Mouse (Mus musculus): Measurements from ENCODE around the gene Rnaseh1. TPM values are rescaled to one million over a fixed set of nuclear protein-coding genes. Genes with fewer than 3 reads are reported as not detected.

The Rnaseh1 gene
- polyA plus RNA-seq, 1 experiment from 2014 or later: 18.6 TPM

GRCm38 (mm10) chr12:28622167-28622532, 27.3 kb upstream of the Rnaseh1 start:
- H3K9ac ChIP-seq (replicated peaks; ENCODE audit: low read length): no peak overlapping the region
- H3K4me2 ChIP-seq (ENCODE audit: low read length): no peak overlapping the region
- H3K9me3 ChIP-seq (ENCODE audit: control insufficient read depth, low read length): no peaks in the 10 kb centered on the region
- ATAC-seq (ENCODE audit: low FRiP score, low TSS enrichment) (no peak), DNase-seq (no peak)
- no peak overlapping the region for H3K4me3 ChIP-seq (replicated peaks; ENCODE audit: low read depth, low read length)
- H3K27ac ChIP-seq (replicated peaks; ENCODE audit: low read depth, low read length): no peak overlapping the region
- WGBS: 63% methylated on average over 5 of the region's 5 CpGs
- no peaks in the 10 kb centered on the region for H3K36me3 ChIP-seq (ENCODE audit: control insufficient read depth, insufficient read depth, low read length)
- H3K4me1 ChIP-seq (ENCODE audit: control insufficient read depth, insufficient read depth, low read length): no peaks in the 10 kb centered on the region; the same call in 1 of the 2 replicates
- H3K27me3 ChIP-seq (ENCODE audit: control insufficient read depth, insufficient read depth, low read length): no peaks in the 10 kb centered on the region

DNA sequence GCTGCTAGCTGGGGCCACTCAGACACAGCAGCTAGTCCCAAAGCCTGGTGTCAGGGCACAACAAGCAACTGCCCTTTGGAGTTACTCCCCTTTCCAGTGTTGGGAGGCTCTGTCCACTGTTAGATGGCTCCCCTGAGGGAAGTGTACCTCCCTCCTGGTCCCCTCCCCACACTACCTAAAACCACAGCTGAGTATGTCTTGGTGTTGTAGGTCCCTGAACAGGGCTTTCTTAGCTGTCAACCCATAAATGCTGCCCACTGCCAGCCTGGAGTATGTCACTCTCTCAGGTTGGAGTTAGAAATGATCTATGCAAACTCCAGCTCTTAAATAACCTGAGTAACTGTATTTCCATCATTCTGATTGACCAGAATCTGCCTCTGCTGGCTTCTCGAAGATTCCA, 26.8 kb upstream of the Rnaseh1 start:
- Histone ChIP-seq H3K4me2 (ENCODE audit: low read length) (no peak overlapping the region), H3K9me3 (ENCODE audit: control insufficient read depth, low read length) (no peaks in the 10 kb centered on the region), H3K27me3 (ENCODE audit: control insufficient read depth, insufficient read depth, low read length) (no peaks in the 10 kb centered on the region), H3K9ac (replicated peaks; ENCODE audit: low read length) (no peak overlapping the region), H3K36me3 (ENCODE audit: control insufficient read depth, insufficient read depth, low read length) (no peaks in the 10 kb centered on the region), H3K4me3 (replicated peaks; ENCODE audit: low read depth, low read length) (no peak overlapping the region), H3K27ac (replicated peaks; ENCODE audit: low read depth, low read length) (no peak overlapping the region), H3K4me1 (ENCODE audit: control insufficient read depth, insufficient read depth, low read length) (no peaks in the 10 kb centered on the region; the same call in 1 of the 2 replicates)
- no peak for DNase-seq
- ATAC-seq (ENCODE audit: low FRiP score, low TSS enrichment): no peak
- whole genome bisulfite sequencing: 81% methylated on average over 1 of the region's 1 CpGs

DNA sequence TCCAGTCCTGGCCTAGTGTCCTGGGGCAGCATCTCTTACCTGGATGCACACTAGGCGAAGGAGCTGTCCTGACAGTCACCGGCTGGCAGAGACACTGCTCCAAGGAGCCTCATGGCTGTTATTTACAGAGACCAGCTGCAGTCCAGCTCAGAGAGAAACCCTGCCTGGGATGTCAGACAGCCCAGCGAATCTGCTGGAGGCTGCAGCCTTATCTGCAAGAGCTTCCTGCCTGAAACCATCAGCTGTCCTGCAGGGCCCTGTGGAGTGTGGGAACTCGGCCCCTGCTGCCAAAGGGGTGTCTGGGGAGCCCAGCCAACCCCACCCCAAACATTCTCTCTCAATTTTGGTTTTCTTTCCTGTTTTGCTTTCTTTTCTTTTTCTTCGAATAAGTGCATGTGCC, 26.2 kb upstream of the Rnaseh1 start, which contains the start of gene Colec11:
Colec11 (minus strand) TSS at position 183 of the 400 bp plus-strand sequence.
- ATAC-seq (ENCODE audit: low FRiP score, low TSS enrichment) (no peak), DNase-seq (no peak)
- H3K4me3 ChIP-seq (replicated peaks; ENCODE audit: low read depth, low read length): no peak within 1 kb of the TSS
- peaks cover 3% of the 10 kb centered on the region; the same call in 1 of the 2 replicates for H3K36me3 ChIP-seq (ENCODE audit: control insufficient read depth, insufficient read depth, low read length)
- no peaks in the 10 kb centered on the region for H3K27me3 ChIP-seq (ENCODE audit: control insufficient read depth, insufficient read depth, low read length)
- no peak within 1 kb of the TSS for H3K27ac ChIP-seq (replicated peaks; ENCODE audit: low read depth, low read length)
- H3K9me3 ChIP-seq (ENCODE audit: control insufficient read depth, low read length): no peaks in the 10 kb centered on the region
- no peak within 1 kb of the TSS for H3K9ac ChIP-seq (replicated peaks; ENCODE audit: low read length)
- no peak within 1 kb of the TSS for H3K4me2 ChIP-seq (ENCODE audit: low read length)
- 75% methylated on average over 5 of the region's 5 CpGs for WGBS
- no peaks in the 10 kb centered on the region; the same call in 1 of the 2 replicates for H3K4me1 ChIP-seq (ENCODE audit: control insufficient read depth, insufficient read depth, low read length)

GRCm38 (mm10) chr12:28624251-28624650, 25.2 kb upstream of the Rnaseh1 start:
- Histone ChIP-seq H3K36me3 (ENCODE audit: control insufficient read depth, insufficient read depth, low read length) (peaks cover 12% of the 10 kb centered on the region), H3K27me3 (ENCODE audit: control insufficient read depth, insufficient read depth, low read length) (no peaks in the 10 kb centered on the region), H3K4me3 (replicated peaks; ENCODE audit: low read depth, low read length) (no peak overlapping the region), H3K9ac (replicated peaks; ENCODE audit: low read length) (no peak overlapping the region), H3K4me1 (ENCODE audit: control insufficient read depth, insufficient read depth, low read length) (no peaks in the 10 kb centered on the region; the same call in 1 of the 2 replicates), H3K27ac (replicated peaks; ENCODE audit: low read depth, low read length) (no peak overlapping the region), H3K9me3 (ENCODE audit: control insufficient read depth, low read length) (no peaks in the 10 kb centered on the region), H3K4me2 (ENCODE audit: low read length) (no peak overlapping the region)
- ATAC-seq (ENCODE audit: low FRiP score, low TSS enrichment) (no peak), DNase-seq (no peak)
- 89% methylated on average over 2 of the region's 2 CpGs for WGBS

- no peak for ATAC-seq (ENCODE audit: low FRiP score, low TSS enrichment)
- Histone ChIP-seq H3K4me3 (replicated peaks; ENCODE audit: low read depth, low read length) (no peak overlapping the region), H3K9me3 (ENCODE audit: control insufficient read depth, low read length) (no peaks in the 10 kb centered on the region), H3K4me1 (ENCODE audit: control insufficient read depth, insufficient read depth, low read length) (no peaks in the 10 kb centered on the region; the same call in 1 of the 2 replicates), H3K36me3 (ENCODE audit: control insufficient read depth, insufficient read depth, low read length) (peaks cover 24% of the 10 kb centered on the region), H3K27me3 (ENCODE audit: control insufficient read depth, insufficient read depth, low read length) (no peaks in the 10 kb centered on the region), H3K27ac (replicated peaks; ENCODE audit: low read depth, low read length) (no peak overlapping the region), H3K9ac (replicated peaks; ENCODE audit: low read length) (no peak overlapping the region), H3K4me2 (ENCODE audit: low read length) (no peak overlapping the region)
- WGBS: 82% methylated on average over 7 of the region's 7 CpGs
- DNase-seq: no peak
Observed at GRCm38 (mm10) chr12:28625407-28625806, 24.0 kb upstream of the Rnaseh1 start.

GRCm38 (mm10) chr12:28627092-28627491, 22.3 kb upstream of the Rnaseh1 start:
- Histone ChIP-seq H3K9ac (replicated peaks; ENCODE audit: low read length) (no peak overlapping the region), H3K36me3 (ENCODE audit: control insufficient read depth, insufficient read depth, low read length) (peaks cover 40% of the 10 kb centered on the region), H3K4me2 (ENCODE audit: low read length) (no peak overlapping the region), H3K9me3 (ENCODE audit: control insufficient read depth, low read length) (no peaks in the 10 kb centered on the region), H3K27me3 (ENCODE audit: control insufficient read depth, insufficient read depth, low read length) (no peaks in the 10 kb centered on the region), H3K27ac (replicated peaks; ENCODE audit: low read depth, low read length) (no peak overlapping the region), H3K4me3 (replicated peaks; ENCODE audit: low read depth, low read length) (no peak overlapping the region), H3K4me1 (ENCODE audit: control insufficient read depth, insufficient read depth, low read length) (no peaks in the 10 kb centered on the region)
- no peak for DNase-seq
- no peak for ATAC-seq (ENCODE audit: low FRiP score, low TSS enrichment)
- WGBS: 82% methylated on average over 4 of the region's 4 CpGs

GRCm38 (mm10) chr12:28628436-28628835, 21.0 kb upstream of the Rnaseh1 start:
- H3K27ac ChIP-seq (replicated peaks; ENCODE audit: low read depth, low read length): no peak overlapping the region
- H3K9ac ChIP-seq (replicated peaks; ENCODE audit: low read length): no peak overlapping the region
- 0 out of 2 replicates have a peak, but pooled peaks cover 2% of the 10 kb centered on the region for H3K4me1 ChIP-seq (ENCODE audit: control insufficient read depth, insufficient read depth, low read length)
- no peak overlapping the region for H3K4me3 ChIP-seq (replicated peaks; ENCODE audit: low read depth, low read length)
- H3K27me3 ChIP-seq (ENCODE audit: control insufficient read depth, insufficient read depth, low read length): no peaks in the 10 kb centered on the region
- DNase-seq (no peak), ATAC-seq (ENCODE audit: low FRiP score, low TSS enrichment) (no peak)
- 92% methylated on average over 2 of the region's 2 CpGs for WGBS
- no peaks in the 10 kb centered on the region for H3K9me3 ChIP-seq (ENCODE audit: control insufficient read depth, low read length)
- no peak overlapping the region for H3K4me2 ChIP-seq (ENCODE audit: low read length)
- peaks cover 54% of the 10 kb centered on the region for H3K36me3 ChIP-seq (ENCODE audit: control insufficient read depth, insufficient read depth, low read length)

DNA sequence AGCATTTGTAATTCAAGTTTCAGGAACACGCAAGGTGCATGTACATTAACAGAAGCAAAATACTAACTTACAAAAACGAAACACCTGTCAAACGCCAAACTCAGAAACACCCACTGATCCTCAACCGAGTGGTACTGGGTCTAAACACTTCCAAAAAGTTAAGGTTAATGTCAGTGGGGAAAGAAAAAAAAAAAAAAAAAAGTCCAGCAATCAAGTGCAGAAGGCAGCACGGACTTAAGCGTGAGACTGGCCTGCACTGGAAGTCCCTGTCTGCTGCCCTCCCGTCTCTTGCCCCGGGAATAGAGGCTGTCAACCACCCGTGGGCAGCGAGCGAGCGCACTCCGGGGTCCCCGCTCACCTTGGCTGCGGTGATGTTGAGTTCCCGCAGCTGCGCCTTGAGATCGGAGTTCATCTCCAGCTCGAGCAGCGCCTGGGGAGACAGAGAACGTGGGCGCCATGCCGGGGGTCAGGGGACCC, 14.3 kb upstream of the Rnaseh1 start:
- WGBS: 2% methylated on average over 23 of the region's 23 CpGs
- ATAC-seq (ENCODE audit: low FRiP score, low TSS enrichment) (no peak; the same call in 1 of the 2 replicates), DNase-seq (no peak)

More for the DNA sequence above, 14.3 kb upstream of the Rnaseh1 start:
- Histone ChIP-seq H3K4me1 (ENCODE audit: control insufficient read depth, insufficient read depth, low read length) (peaks cover 12% of the 10 kb centered on the region), H3K9me3 (ENCODE audit: control insufficient read depth, low read length) (no peaks in the 10 kb centered on the region), H3K9ac (replicated peaks; ENCODE audit: low read length) (peak overlapping the region; percentile 97), H3K27me3 (ENCODE audit: control insufficient read depth, insufficient read depth, low read length) (no peaks in the 10 kb centered on the region), H3K27ac (replicated peaks; ENCODE audit: low read depth, low read length) (peak overlapping the region; percentile 91), H3K4me3 (replicated peaks; ENCODE audit: low read depth, low read length) (peak overlapping the region; percentile 85), H3K4me2 (ENCODE audit: low read length) (peak overlapping the region; percentile 81), H3K36me3 (ENCODE audit: control insufficient read depth, insufficient read depth, low read length) (peaks cover 44% of the 10 kb centered on the region)
